Mouse (Mus musculus): ENCODE data around the gene Tcta. TPM values are rescaled to one million over a fixed set of nuclear protein-coding genes. Genes with fewer than 3 reads are reported as not detected.
A peak's percentile ranks its signal among the peaks of the same experiment; 100 is the strongest.

Tcta gene
- 45.9 and 48.1 TPM in 2 replicates for polyA plus RNA-seq (2012; rRNA removed)

GRCm38 (mm10) chr9:108305629-108306520 is at the start of gene Tcta, which contains the start of gene Rhoa:
Gene Tcta (minus strand): TSS chr9:108306160.
Gene Rhoa (plus strand): TSS chr9:108306129.
- 1% methylated on average over 81 of the region's 81 CpGs for WGBS
- peak; percentile 99 for DNase-seq (ENCODE audit: low read depth, low spot score)

- WGBS, result 85% methylated on average over 4 of the region's 4 CpGs
- no peak for DNase-seq (ENCODE audit: low read depth, low spot score)
Observed at GRCm38 (mm10) chr9:108349727-108350126, 43.8 kb upstream of the Tcta start.

- WGBS, result under 1% methylated on average over 14 of the region's 14 CpGs
- DNase-seq (ENCODE audit: low read depth, low spot score), result no peak
Observed at GRCm38 (mm10) chr9:108348290-108348680, 42.3 kb upstream of the Tcta start.

- peak; percentile 55 for DNase-seq (ENCODE audit: low read depth, low spot score)
- 1% methylated on average over 68 of the region's 75 CpGs for WGBS
Observed at GRCm38 (mm10) chr9:108347540-108348289, 41.8 kb upstream of the Tcta start, which contains the start of gene Usp4. Gene Usp4 (plus strand): TSS chr9:108347853.

- 2% methylated on average over 11 of the region's 11 CpGs for WGBS
- DNase-seq (ENCODE audit: low read depth, low spot score), result no peak
Observed at GRCm38 (mm10) chr9:108347024-108347423, 41.1 kb upstream of the Tcta start.

GRCm38 (mm10) chr9:108344471-108344870 is 38.5 kb upstream of the Tcta start:
- WGBS, result 87% methylated on average over 4 of the region's 4 CpGs
- DNase-seq (ENCODE audit: low read depth, low spot score), result no peak

- WGBS, result 97% methylated on average over 1 of the region's 1 CpGs
- DNase-seq (ENCODE audit: low read depth, low spot score), result no peak
Observed at GRCm38 (mm10) chr9:108343835-108344234, 37.9 kb upstream of the Tcta start.

- 64% methylated on average over 3 of the region's 3 CpGs for WGBS
- DNase-seq (ENCODE audit: low read depth, low spot score), result no peak
Observed at GRCm38 (mm10) chr9:108343331-108343730, 37.4 kb upstream of the Tcta start.

- 4% methylated on average over 5 of the region's 5 CpGs for WGBS
- DNase-seq (ENCODE audit: low read depth, low spot score), result peak; percentile 18
Observed at GRCm38 (mm10) chr9:108342301-108342831, 36.4 kb upstream of the Tcta start.

- peak; percentile 16 for DNase-seq (ENCODE audit: low read depth, low spot score)
Observed at GRCm38 (mm10) chr9:108341801-108342200, 35.8 kb upstream of the Tcta start.

GRCm38 (mm10) chr9:108341139-108341475 is 35.1 kb upstream of the Tcta start:
- 31% methylated on average over 5 of the region's 5 CpGs for WGBS
- DNase-seq (ENCODE audit: low read depth, low spot score), result peak; percentile 16

- 20% methylated on average over 10 of the region's 10 CpGs for WGBS
- peak; percentile 31 for DNase-seq (ENCODE audit: low read depth, low spot score)
Observed at GRCm38 (mm10) chr9:108340258-108341138, 34.5 kb upstream of the Tcta start.

GRCm38 (mm10) chr9:108339886-108340257 is 33.9 kb upstream of the Tcta start:
- no peak for DNase-seq (ENCODE audit: low read depth, low spot score)
- WGBS, result 3% methylated on average over 20 of the region's 20 CpGs

- DNase-seq (ENCODE audit: low read depth, low spot score), result peak; percentile 98
- WGBS, result under 1% methylated on average over 49 of the region's 49 CpGs
Observed at GRCm38 (mm10) chr9:108338886-108339781, 33.2 kb upstream of the Tcta start, which contains the start of gene Gpx1. Gene Gpx1 (plus strand): TSS chr9:108338903.

GRCm38 (mm10) chr9:108338551-108338885 is 32.6 kb upstream of the Tcta start:
- WGBS, result 7% methylated on average over 6 of the region's 6 CpGs
- no peak for DNase-seq (ENCODE audit: low read depth, low spot score)

GRCm38 (mm10) chr9:108337848-108338550 is 32.0 kb upstream of the Tcta start:
- no peak for DNase-seq (ENCODE audit: low read depth, low spot score)
- 49% methylated on average over 10 of the region's 10 CpGs for WGBS

- WGBS, result 90% methylated on average over 2 of the region's 2 CpGs
Observed at GRCm38 (mm10) chr9:108325811-108326210, 19.9 kb upstream of the Tcta start.

GRCm38 (mm10) chr9:108324784-108325183 is 18.8 kb upstream of the Tcta start:
- no peak for DNase-seq (ENCODE audit: low read depth, low spot score)
- WGBS, result 85% methylated on average over 1 of the region's 1 CpGs

More at GRCm38 (mm10) chr9:108325811-108326210, 19.9 kb upstream of the Tcta start:
- no peak for DNase-seq (ENCODE audit: low read depth, low spot score)
